Mouse (Mus musculus): ENCODE measurements around the gene Ifngr2.
A peak's percentile ranks its signal among the peaks of the same experiment; 100 is the strongest.

Gene Ifngr2

DNA sequence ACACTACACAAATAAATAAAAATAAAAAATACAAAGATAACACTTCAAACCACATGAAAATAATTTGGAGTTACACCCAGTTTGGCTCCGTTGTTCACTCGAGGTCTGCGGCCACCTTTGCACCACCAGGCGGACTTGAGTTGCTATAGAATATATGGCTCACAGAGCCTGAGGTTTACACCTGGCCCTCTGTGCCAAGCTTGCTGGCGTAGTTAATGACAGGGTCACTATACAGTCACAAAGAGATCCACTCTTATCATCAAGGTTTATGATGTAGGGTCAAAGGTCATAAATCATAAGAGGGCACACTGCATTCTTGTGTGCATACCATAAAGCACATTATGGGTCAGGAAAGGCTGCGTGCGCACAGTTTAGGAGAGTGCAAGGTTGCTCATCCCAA lies 19.1 kb downstream of the Ifngr2 start:
- no peak for DNase-seq

DNA sequence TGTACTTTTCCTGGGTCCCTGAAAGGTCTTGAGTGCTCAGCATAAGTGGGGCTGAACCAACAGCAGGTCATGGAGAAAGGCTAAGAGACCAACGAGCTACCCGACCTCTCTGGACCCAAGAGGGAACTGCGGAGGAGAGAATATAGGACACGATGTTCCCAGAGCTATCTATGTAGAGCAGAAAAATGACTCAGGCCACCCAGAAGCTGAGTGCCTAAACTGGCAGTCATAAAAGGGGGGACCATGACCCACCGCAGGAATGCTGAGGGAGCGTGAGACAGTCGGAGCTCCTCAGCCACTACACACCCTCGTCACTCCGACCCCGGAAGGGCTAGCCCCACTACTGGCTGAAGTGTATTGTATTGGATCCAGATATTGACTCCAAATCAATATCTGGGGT lies 22.1 kb downstream of the Ifngr2 start:
- DNase-seq = no peak

GRCm38 (mm10) chr16:91571105-91571504 lies 24.2 kb downstream of the Ifngr2 start:
- no peak for DNase-seq

DNA sequence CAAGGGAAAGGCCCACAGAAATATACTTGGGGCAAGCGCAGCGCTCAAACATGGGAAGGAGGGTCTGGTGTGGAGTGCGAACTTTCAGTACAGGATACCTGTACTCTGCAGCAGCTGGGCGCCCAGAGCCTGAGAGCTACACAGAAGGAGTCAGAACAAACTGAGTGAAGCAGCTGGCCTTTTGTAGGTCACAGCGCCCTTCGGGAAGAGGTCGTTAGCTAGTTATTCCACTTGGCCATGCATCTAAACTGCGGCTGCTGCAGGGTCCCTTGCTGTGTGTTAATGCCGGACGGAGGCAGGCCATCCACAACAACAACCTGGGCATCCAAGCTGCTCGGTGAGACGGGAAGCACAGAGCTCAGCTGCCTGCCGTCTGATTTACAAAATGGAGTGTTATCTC lies 28.3 kb downstream of the Ifngr2 start:
- DNase-seq = no peak

DNA sequence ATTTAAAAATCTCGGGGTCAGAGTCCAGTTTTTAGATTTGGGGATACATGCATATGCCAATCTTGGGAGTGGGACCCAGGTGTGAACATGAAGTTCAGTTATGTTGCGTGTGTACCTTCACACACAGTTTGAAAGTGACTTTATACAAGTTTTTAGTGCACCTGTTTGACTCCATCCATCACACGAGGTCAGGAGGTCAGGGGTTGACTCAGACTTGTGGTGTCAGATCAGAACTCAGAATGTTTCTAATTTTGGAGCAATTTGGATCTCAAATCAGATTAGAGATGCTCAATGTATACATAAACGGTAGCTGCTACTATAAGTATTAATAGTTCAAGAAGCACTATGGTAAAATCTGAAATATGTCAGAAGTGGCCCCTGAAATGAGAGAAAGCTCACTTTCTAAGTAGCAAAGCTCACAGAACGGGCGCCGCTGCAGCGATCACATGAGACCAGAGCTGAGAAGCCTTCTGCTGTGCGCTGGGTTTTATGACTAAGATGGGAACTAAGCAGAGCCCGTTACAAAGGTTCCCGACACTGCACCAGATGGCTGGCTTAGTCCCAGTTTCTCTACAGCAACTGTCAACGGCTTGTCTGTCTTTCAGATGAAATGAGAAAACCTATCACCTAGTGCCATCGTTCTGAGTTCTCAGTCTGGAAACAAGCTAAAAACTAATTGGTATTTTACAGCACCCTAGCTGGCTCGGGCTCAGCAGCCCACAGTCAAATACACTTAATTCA lies 32.3 kb downstream of the Ifngr2 start:
- DNase-seq = no peak

DNA sequence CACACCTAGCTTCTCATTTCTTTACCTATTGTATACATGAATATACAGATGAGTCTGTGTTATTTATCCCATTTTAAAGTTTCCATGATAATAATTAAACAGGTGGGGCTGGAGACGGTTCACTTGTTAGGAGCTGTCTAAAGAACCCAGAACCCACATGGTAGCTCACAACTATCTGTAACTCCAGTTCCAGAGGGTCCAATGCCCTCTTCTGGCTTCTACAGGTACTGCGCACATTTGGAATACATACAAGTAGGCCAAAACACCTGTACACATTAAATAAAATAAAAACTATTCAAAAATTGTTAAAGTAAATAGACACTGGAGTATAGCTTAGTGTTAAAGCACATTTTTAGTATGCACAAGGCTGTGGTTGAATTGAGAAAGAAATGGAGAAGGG lies 35.4 kb downstream of the Ifngr2 start:
- no peak for DNase-seq

DNA sequence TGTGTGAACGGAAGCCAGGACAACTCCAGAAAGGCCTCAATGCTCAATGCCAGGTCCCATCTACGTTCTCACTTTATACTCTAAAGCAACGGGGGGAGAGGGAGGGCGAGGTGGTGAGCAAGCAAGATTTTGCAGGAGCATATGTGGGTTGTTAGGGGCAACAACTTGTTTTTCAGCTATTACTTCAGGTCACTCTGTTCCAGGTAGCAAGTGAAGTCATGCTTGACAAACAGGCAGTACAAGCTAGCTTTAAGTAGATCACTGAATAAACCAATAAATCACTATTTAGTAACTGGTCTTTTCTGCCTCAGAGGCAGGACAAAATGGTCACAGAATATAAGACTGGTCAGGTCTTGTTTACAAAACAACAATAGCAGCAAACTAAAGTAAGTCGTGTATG lies 38.7 kb downstream of the Ifngr2 start:
- no peak for DNase-seq

GRCm38 (mm10) chr16:91586244-91586643 lies 39.4 kb downstream of the Ifngr2 start:
- DNase-seq = no peak

GRCm38 (mm10) chr16:91587730-91588453 lies 41.0 kb downstream of the Ifngr2 start:
- no peak for DNase-seq

DNA sequence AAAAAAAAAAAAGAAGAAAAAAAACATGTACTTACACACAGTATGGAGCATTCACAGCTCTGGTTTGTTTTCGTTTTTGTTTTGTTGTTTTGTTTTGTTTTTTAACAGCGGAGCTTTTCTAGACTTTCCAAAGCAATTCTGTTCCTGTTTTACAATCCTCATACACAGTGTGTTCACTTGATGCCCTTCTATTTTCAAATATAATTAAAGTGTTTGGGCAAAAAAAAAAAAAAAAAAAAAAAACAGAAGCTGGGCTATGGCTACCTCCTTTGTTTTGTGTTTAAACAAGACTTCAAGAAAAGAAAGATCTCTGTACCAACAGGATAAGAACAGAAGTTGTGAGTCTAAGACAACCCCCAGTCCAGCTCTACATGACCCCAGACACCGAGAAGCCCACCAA lies 41.8 kb downstream of the Ifngr2 start:
- DNase-seq = no peak

DNA sequence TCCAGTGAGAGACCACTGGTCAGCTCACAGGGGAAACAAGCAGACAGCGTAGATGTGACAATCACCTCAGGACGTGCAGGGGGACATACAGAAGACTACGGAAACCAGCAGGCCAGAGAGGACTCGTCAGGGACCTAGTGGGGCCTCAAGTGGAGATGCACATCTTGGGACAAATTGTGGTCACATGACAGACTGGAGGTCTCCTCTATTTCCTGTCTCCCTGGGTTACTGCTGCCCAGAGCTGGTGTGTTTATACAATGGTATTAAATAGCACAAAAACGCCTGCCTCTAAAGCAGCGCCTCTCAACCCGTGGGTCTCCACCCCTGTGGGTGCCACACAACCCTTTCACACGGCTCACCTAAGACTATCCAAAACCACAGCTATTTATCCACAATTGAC lies 45.3 kb downstream of the Ifngr2 start:
- DNase-seq = no peak

GRCm38 (mm10) chr16:91593262-91593661 lies 46.4 kb downstream of the Ifngr2 start:
- no peak for DNase-seq

DNA sequence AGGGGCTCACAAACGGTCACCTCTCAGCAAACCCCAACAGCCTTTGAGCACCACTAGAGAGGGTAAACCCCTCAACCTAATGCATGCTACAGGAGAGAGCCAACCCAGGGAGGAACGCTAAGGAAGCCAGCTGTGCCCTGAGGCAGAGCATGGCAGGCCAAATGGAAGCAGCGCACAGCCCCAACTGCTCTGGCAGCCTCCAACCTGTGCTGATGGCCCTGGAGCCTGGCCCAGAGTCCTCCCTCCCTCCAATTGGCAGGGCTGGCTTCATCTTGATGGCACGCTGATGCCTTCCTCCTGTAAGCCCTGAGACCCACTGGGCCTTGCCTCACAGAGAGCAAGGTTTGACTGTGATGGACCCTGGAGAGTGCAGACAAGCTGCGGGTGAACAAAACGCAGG lies 48.2 kb downstream of the Ifngr2 start:
- no peak for DNase-seq

DNA sequence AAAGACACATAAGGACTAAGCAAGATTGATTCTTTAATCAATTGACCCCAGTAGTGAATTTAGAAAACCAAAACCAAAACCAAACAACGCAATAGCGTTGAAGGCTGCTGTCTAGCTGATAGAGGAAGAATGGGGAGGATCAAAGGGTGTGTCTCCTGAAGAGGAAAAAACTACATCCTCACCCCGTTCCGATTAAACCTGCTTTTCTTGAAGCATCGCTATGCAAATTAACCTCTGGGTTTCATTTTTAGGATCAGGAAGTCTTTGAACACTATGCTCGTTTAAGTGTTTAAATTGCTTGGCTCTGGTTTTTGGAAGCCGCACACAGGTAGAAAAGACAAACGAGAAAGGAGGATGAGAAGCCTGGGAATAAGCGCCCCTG lies 49.5 kb downstream of the Ifngr2 start:
- DNase-seq = no peak

DNA sequence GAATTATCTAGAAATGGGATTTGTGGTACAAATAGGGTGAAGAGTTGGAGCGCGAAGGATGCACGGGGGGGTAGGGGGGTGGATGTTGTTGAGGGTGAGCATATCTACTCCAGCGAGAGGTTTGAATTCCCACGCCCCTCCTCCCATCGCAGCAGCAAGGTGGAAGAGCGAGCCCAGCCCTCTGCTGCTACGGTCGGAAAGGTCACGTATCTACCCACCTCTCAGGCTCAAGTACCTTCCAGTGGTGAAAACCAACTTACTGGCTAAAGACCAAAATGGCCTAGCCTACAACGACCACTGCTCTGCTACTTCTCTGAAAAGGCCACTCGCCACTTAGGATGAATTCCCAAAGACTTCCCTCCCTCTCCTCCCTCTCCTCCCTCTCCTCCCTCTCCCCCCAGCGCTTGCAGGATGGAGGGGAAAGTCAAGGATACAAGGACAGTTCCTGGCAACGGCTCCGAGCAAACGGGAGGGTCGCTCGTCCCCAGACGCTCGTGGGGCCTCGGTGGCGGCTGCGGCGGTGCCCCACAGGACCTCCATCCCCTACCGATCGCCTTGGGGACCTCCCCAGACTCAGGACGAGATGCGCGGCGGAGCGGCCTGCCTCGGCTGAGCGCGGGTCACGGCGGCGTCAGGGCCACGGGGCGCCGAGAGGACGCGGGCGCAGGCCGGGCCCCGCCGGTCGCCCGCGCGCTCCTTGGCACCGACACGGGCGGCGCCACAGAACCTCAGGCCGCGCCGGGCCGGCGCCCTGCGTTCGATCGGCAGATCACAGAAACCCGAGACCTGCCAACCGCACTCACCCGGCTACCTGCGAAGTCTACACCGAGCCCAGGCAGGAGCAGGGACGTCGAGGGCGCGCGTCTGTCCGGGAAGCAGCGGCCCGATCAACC lies 50.2 kb downstream of the Ifngr2 start:
- DNase-seq = no peak

DNA sequence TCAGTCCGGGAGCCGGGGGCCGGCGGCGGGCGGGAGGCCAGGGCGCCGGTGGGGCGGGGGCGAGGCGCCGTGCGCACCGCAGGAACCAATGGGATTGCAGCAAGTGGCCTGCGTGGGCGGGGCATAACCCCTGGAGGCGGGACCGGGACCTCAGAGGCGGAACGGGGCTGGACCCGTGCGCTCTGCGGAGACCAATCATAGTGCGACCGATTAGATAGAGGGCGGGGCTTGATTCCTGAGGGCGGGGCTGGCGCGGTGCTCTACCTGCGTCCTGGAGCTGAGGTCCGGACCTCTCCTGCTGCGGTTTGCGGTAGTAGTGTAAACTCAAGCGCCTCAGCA lies 50.8 kb downstream of the Ifngr2 start, which contains the start of gene Tmem50b:
Tmem50b (minus strand) TSS at position 129 of the 339 bp plus-strand sequence.
- peak; percentile 99 for DNase-seq

DNA sequence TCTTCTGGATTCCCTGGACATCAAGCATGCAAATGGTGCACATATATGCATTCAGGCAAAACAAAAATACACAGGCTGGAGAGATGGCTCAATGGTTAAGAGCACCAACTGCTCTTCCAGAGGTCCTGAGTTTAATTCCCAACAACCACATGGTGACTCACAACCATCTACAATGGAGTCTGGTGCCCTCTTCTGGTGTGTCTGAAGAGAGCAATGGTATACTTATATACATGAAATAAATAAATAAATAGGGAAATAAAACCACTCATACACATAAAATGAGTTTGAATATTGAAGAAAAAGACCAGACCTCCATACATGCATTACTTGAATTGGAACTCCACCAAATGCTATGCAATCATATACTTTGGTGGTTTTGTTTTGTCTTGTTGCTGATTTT lies 52.4 kb downstream of the Ifngr2 start:
- no peak for DNase-seq

DNA sequence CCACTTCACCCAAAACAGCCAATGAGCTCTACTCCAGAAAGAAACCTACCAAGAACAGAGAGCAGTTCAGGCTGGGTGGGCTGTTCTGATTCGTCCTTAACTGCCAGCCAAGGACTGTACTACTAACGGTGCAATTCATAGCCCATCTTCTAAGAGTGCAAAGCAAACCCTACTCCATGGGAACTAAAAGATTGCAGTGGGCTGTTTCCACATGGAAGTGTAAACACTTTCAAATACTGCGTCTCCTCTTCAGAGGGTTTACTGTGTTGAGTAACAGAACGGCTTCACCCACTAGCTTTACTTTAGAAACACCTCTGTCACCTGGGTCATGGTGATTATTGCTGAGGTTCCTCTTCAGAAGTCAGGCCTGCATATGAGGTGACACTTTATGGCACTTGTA lies 54.2 kb downstream of the Ifngr2 start:
- DNase-seq = no peak

DNA sequence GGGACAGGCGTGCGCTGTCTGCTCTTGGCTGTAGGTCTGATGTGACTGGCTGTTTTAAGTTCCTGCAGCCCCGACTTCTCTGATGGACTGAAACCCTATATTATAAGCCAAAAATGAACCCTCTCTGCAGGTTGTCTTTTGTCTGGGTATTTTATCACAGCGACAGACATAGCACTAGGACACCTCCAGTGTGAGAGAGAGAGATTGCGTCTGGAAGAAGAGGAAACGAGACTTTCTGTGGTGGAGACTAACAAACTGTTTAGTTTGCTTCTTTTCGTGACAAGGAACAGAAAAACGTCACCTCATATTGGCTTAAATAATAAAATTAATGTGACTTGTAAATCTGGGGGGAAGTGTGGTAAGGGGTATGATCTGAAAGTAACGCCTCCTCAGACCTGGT lies 54.8 kb downstream of the Ifngr2 start:
- DNase-seq = no peak

- DNase-seq = no peak
Observed at GRCm38 (mm10) chr16:91605156-91605555, 58.3 kb downstream of the Ifngr2 start.

DNA sequence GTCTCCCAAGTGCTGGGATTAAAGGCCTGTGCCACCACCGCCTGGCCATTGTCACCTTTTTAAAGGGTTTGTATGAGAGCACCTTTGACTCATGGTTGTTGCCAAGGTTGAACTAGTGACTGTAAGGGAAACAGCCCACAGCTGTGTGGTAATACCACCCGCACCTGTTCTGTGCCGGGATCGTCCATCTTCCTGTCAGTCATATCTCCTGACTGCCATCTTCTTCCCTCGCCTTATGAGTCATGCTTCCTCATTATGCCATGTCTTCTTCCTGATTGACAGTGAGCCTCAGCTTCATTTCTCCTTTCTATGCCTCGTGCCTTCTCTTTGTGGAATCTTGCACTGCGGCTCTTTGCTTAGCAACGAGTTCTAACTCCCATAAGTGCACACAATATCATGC lies 60.1 kb downstream of the Ifngr2 start:
- DNase-seq = no peak

- no peak for DNase-seq
Observed at GRCm38 (mm10) chr16:91609501-91610245, 62.8 kb downstream of the Ifngr2 start.

GRCm38 (mm10) chr16:91611248-91611647 lies 64.4 kb downstream of the Ifngr2 start:
- no peak for DNase-seq
